Mouse (Mus musculus): ENCODE results near the gene Wdfy3.

DNA sequence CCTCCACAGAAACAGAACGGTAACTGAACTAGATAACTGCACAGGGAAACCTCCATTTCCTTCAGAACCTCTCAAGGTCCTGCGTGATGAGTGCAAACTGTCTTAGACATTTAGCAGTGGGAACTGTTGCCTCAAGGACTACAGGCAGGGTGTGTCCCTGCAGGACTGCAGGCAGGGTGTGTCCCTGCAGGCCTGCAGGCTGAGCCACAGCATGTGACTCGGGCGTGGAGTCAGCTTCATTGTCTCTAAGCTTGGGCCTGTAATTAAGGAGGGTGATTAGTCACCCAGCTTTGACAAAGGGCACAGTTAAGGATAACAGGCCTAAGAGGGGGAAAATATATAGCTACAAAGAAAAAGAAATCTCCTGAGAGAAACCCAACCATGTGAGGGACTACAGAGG lies 222.0 kb downstream of the Wdfy3 start:
- TF ChIP-seq CTCF (IDR thresholded peaks at IDR 0.05; ENCODE audit: insufficient read depth, low read depth, low read length), result no peak
- TF ChIP-seq POLR2A (IDR thresholded peaks at IDR 0.05; ENCODE audit: insufficient read depth, low read depth, low read length), result no peak

All from olfactory bulb, adult 2 months (tissue).